Mouse (Mus musculus) heart, adult 9 months (tissue): ENCODE measurements around the gene Appl1.
A peak's percentile ranks its signal among the peaks of the same experiment; 100 is the strongest.
"Not testable (repeated sequence)": the region's sequence is repeated elsewhere in the genome, so short reads cannot be mapped to it uniquely, and the experiment has no call there.

Experiments
- DNase-seq, 2 experiments: peaks; one replicate each; pipeline ENCODE4 v3.0.0; 2022; ENCODE audit warnings: low spot score in 2 of 2

Appl1 gene

DNA sequence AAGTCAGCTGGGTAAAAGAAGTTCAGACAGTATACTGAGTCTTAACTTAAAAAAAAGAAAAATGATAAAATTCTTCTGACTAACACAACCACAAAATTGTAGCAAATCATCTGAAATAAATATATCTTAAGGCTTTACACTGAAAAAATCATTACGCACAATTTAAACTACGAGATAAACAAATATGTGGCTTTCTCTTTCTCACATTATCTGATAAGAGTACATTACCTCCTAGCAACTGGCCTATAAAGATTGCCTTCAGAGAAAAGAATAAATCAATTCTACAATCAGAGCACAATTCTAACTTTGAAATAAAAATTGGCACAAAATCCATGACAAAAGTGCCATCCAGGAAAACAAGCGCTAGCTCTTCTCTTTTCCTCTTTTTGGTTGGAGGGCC, 1.9 kb downstream of the Appl1 start:
- no peak for DNase-seq

GRCm38 (mm10) chr14:26960518-26960917, 10.5 kb downstream of the Appl1 start:
- no peak for DNase-seq

DNA sequence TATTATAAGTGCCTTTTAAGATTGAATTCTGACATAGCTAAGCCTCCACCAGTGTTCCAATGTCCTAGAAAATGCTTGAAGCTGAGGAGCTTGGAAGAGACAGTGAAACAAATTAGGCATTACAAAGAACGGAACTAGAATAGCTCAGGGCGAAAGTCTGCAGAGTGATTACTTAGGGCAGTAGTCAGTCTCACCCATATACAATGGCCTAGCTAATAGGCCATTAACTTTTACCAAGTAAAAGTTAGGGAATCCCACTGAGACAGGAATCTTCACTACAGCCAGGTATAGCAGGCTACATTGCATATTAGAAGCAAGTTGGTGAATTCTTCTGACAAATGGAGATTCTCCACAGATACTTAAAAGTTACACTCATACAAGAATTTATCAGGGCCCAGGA, 14.9 kb downstream of the Appl1 start:
- DNase-seq = not testable (repeated sequence)

DNA sequence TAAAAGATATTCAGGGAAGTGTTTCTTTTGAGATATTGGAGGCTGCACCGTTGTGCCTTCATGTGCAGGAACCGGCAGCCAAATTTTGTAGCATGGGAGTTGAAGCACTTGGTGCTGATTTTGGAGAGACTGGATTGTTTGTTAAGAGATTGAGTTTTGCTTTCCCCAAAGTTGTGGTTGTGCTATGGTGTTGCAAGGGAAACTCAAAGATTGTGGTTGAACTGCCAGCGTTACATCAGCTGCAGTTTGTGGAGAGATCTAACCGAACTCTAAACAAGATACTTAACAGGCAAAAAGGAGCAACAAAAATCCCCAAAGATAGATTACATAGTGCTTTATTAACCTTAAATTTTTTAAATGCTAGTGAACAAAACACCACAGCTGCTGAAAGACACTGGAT, 35.5 kb downstream of the Appl1 start:
- no peak for DNase-seq

GRCm38 (mm10) chr14:26934891-26935290, 36.1 kb downstream of the Appl1 start:
- no peak for DNase-seq

DNA sequence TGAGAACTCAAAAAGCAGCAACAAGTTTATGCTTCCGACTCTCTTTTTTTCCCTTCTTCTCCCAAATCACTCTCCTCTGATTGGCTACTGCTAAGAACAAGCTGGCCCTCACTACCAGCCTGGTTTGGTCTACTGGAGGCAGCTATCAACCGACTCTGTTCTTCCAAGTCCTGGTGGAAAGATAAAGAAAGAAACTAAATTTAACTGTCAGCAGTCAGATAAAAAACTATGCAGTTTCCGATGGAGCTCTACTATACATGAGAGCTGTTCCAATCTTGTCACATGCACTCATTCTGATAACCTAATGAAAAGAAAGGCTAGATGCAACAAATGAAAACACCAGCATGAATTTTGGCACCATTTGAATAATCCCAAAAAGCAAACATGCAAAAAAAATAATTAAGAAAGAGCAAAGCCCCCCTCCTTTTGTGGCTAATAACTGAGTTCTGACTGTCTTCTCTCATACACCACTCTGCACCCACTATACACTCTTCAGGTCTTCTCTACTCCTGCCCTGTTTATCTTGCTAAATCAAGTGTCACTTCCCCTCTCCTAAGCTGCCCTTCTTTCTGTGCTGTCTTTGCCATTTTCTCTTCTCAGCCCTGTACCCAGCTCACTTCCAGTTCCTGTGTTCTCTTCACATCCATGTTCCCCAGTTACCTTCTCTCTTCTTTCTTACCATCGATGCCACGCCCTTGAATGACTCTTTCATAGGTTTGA, 47.2 kb downstream of the Appl1 start:
- DNase-seq = no peak

DNA sequence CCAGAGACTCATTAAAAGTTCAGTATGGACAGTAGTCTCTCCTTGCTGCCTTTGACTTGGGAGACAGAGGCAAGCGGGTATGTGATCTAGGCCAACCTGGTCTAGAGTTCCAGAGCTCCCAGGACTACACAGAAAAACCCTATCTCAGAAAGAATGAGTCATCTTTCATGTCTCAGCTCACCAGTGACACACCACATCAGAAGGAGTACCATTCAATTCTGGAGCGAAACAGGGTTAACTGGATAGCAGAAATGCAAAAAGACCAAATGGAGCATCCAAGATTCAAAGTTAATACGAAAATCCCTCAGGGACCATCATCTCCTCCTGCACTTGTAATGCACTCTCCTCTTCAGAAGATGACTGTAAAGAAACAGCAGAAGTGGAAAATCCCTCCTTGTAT, 51.7 kb downstream of the Appl1 start:
- DNase-seq = no peak

DNA sequence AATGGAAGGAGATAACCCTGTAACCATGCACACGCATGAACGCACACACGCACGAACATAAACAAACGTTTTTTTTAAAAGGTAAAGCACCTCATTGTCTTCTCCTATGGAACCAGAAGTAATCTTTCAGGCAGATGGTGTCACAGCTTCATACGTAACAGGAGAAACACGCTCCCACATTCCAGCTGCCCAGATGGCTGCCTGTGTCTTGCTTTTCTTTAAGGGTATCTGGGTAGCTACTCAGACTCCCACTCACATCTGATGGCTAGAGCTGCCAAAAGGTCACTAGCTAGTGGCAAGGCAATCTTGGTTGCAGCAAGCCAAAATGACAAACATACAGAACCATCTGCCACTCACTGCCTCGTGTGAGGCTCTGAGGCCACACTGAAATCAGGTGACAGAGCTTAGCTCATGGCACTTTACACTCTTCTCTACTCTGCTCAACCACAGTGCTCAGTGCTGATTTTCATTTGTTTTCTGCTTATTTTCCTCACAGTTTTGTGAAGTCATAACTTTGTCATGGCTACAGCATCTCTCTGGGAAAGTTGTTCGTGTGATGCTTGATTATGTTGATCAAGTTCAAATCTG, 57.3 kb downstream of the Appl1 start:
- DNase-seq = no peak

DNA sequence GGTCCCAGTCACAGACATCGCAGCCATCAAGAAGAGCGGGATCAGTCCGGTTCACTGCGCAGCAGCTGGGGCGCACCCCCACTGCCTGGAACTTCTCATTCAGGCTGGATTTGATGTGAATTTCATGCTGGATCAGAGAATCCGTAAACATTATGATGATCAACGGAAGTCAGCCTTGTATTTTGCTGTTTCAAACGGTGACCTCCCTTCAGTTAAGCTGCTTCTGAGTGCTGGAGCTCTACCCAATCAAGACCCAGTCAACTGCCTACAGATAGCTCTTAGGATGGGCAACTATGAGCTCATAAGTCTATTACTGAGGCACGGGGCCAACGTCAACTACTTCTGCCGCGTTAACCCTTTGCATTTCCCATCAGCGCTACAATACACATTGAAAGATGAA, 59.2 kb downstream of the Appl1 start:
- no peak for DNase-seq

DNA sequence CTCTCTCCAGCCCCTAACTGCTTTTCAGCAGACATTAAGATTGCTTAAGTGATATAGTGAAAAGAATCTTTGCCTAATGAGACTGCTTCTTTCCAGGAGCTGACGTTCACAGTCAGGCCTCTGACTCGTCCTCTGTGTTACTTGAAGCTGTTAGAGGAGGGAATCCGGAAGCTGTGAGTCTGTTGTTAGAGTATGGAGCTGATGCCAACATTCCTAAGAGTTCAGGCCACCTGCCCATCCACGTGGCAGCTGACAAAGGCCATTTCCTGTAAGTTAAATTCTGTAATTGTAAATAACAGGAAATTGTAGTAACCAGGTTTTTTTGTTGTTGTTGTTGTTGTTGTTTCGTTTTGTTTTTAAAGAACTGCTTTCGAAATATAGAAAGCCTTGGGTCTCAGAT, 59.8 kb downstream of the Appl1 start:
- DNase-seq = peak; percentile 50 to 52

DNA sequence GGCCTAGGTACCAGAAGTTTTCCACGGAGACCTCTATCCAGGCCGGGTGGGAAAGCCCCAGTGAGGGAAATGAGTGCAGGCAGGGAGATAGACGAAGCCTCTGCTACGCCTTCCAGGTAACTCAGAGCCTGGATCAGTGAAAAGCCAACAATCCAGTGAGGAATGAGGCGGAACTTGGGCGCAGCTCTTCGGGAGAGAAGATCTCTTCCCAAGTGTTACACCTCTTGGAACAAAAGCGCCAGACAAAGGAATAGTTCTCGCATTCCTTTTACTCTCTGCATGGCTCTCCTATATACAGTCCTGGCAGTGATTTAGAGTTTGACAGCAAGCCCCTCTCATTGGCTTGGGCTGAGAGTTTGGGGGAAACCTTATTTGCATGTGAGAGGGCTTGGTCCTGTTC, 60.6 kb downstream of the Appl1 start:
- DNase-seq = not testable (repeated sequence)

- no peak for DNase-seq
These were observed 63.6 kb downstream of the Appl1 start for GRCm38 (mm10) chr14:26907401-26907800.

DNA sequence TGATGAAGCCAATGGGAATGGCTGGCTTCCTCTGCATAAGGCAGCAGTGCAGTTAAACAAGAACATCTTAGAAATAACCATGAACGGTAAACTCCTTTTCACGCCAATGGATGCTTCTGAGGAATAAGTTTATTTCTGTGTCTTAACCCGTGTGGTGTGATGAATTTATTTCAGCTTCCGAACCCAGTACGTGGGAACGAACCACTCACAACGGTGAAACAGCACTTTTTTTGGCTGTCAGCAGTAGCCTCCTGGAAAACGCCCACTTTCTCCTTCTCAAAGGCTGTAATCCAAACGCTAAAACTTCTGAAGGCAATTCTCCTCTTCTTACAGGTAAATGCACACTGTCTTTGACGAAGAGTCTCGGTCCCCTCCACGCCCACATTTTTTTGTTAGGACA, 70.1 kb downstream of the Appl1 start:
- no peak for DNase-seq

GRCm38 (mm10) chr14:26899490-26899889, 71.5 kb downstream of the Appl1 start:
- DNase-seq = no peak

- DNase-seq = peak; percentile 12 to 13
These were observed 76.6 kb downstream of the Appl1 start, which contains the start of gene Asb14 for GRCm38 (mm10) chr14:26894392-26894791. Gene Asb14 (plus strand): TSS chr14:26894557.

DNA sequence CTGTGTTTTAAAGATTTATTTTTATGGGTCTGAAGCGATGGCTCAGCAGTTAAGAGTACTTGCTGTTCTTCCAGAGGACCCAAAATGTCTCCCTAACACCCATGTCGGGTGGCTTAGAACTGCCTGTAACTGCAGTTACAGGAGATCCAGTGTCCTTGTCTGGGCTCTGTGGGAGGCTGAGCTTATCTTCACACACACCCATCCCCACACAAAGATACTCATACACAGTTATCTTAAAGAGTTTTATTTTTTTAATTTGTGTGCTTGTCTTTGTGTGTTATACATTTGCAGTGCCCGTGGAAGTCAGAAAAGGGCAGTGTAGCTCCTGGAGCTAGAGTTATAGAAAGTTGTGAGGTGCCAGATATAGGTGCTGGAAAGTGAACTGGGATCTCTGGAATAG, 80.3 kb downstream of the Appl1 start:
- no peak for DNase-seq

DNA sequence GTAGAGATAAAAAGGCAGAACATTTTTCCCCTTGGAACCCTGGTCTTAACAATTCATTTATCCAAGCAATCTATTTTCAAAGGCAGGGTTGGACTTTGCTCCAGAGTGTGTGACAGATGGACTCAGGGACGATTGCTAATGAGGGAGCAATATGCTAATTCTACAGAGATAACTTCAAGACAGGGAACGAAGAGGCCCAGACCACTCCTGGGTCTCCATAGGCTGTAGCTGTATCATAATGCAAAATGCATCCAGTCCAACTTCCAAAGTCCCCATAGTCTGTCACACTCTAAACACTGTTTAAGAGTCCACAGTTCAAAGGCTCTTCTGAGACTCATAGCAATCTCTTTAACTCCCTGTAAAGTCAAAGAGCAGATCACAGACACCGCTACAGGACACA, 83.8 kb downstream of the Appl1 start:
- no peak for DNase-seq

DNA sequence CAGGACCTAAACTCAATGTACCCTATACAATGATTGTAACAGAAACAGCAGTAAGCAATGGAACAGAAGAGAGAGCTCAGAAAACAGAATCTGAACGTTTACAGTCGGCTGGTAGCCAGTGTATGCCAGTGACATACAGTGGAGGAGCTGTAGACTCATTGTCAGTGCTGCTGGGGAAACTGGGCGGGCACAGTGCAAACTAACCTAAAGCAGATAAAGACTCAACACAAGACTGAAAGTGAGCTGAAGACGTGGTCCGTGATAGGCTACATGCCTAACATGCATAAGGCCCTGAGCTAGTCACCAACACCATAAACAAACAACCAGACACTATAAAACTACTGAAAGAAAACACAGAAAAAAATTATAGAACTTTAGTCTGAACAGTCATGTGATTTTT, 89.3 kb downstream of the Appl1 start:
- no peak for DNase-seq

DNA sequence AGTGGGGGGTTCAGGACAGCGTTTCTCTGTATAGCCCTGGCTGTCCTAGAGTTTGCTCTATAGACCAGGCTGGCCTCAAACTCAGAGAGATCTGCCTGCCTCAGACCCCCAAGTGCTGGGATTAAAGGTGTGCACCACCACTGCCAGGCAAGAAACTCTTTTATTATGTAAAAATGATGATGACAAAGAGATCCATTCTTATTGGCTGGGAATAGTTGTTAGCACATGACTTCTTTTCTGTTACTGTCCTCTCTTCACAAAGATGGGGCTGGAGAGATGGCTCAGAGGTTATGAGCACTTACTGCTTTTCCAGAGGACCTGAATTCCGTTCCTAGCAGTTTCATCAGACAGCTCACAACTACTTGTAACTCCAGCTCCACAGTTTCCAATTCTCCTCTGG, 91.1 kb downstream of the Appl1 start:
- no peak for DNase-seq

DNA sequence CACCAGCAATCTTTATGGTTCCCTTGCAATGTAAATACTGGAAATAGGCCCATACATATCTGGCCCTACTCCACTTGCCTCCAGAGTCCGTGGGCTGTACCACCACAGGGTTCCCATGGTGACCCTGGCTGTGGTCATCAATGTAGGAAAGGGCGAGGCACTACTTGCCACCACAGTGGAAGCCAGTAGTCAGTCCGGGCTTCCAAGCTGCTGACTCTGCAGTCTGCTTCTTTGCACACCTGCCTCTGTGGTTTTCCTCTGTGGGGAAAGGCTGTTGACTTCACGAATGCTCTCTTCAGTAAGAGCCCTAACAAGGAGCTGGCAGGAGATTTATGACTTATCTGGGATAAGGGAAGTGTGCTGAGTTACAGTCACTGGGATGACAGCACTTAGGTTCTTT, 92.3 kb downstream of the Appl1 start:
- no peak for DNase-seq
